Mouse (Mus musculus) limb, embryonic 14.5 days (tissue): ENCODE data around the gene Gsg1l. TPM values are rescaled to one million over a fixed set of nuclear protein-coding genes. Genes with fewer than 3 reads are reported as not detected.

Experiments used
- ATAC-seq: fragments of 200-750 bp; cut with Nextera tagmentation; 2 replicates; pipeline ENCODE4 v1.8.0; 2017; ENCODE audit warnings: low read depth, moderate number of reproducible peaks, moderate TSS enrichment; ENCODE audit not compliant: low FRiP score
- DNase-seq: peaks from one replicate; pipeline ENCODE4 v3.0.0-alpha.2; 2015; ENCODE audit warnings: low spot score
- H3K27ac ChIP-seq: fragments of 300-500 bp; sonication (generic); replicated peaks from 2 replicates; pipeline ENCODE4 v1.5.1; 2014; ENCODE audit warnings: low read depth, mild to moderate bottlenecking, low read length, moderate library complexity, mixed read lengths
- H3K27me3 ChIP-seq: fragments of 300-500 bp; sonication (generic); 2 replicates; pipeline ENCODE4 v1.6.1; 2014; ENCODE audit warnings: low read length, mixed read lengths; ENCODE audit not compliant: control insufficient read depth, insufficient read depth
- H3K36me3 ChIP-seq: fragments of 300-500 bp; sonication (generic); 2 replicates; pipeline ENCODE4 v1.6.1; 2014; ENCODE audit warnings: mild to moderate bottlenecking, low read length, moderate library complexity, mixed read lengths; ENCODE audit not compliant: control insufficient read depth, insufficient read depth
- H3K4me1 ChIP-seq: fragments of 300-500 bp; sonication (generic); 2 replicates; pipeline ENCODE4 v1.6.1; 2014; ENCODE audit warnings: antibody characterized with exemption, low read length, mixed read lengths; ENCODE audit not compliant: control insufficient read depth, insufficient read depth
- H3K4me2 ChIP-seq: fragments of 300-500 bp; sonication (generic); replicated peaks from 2 replicates; pipeline ENCODE4 v1.6.1; 2014; ENCODE audit warnings: low read depth, mild to moderate bottlenecking, low read length, moderate library complexity; ENCODE audit not compliant: severe bottlenecking
- H3K4me3 ChIP-seq: fragments of 300-500 bp; sonication (generic); replicated peaks from 2 replicates; pipeline ENCODE4 v1.5.1; 2014; ENCODE audit warnings: low read length
- H3K9ac ChIP-seq: fragments of 300-500 bp; sonication (generic); 2 replicates; pipeline ENCODE4 v1.6.1; 2014; ENCODE audit warnings: mild to moderate bottlenecking, low read depth, low read length, moderate library complexity; ENCODE audit not compliant: severe bottlenecking
- H3K9me3 ChIP-seq: fragments of 300-500 bp; sonication (generic); 2 replicates; pipeline ENCODE4 v1.6.1; 2016; ENCODE audit warnings: low read length; ENCODE audit not compliant: control insufficient read depth
- POLR2A ChIP-seq: fragments of 200-500 bp; IDR thresholded peaks from 2 replicates; pipeline ENCODE4 v1.8.0; 2012; ENCODE audit warnings: inconsistent platforms, mild to moderate bottlenecking, moderate library complexity, borderline replicate concordance; ENCODE audit not compliant: insufficient read depth, insufficient read length; ENCODE audit errors: extremely low read depth
- WGBS: fragments of 180-500 bp; shearing (Covaris S2); extraction: QIAGEN DNeasy Blood & Tissue Kit; methylation state at CpG from one replicate; pipeline ENCODE4 v1.1.7; 2014; 5-methylcytosine and 5-hydroxymethylcytosine counted together
- polyA plus RNA-seq, 2 experiments: library from polyadenylated mRNA; depleted of rRNA in 1 of 2; stranded (reverse) in 1 of 2; unstranded in 1 of 2; fragments of >200 nt; fragmentation: Nextera tagmentation in 1 of 2; extraction: Ambion mirVana in 1 of 2; gene quantifications; 2 replicates each; pipeline versions ENCODE4 v1.2.1 to v1.2.3; 2012 to 2014

The Gsg1l gene
- polyA plus RNA-seq, 2 experiments = 2.4 to 4.3 TPM

DNA sequence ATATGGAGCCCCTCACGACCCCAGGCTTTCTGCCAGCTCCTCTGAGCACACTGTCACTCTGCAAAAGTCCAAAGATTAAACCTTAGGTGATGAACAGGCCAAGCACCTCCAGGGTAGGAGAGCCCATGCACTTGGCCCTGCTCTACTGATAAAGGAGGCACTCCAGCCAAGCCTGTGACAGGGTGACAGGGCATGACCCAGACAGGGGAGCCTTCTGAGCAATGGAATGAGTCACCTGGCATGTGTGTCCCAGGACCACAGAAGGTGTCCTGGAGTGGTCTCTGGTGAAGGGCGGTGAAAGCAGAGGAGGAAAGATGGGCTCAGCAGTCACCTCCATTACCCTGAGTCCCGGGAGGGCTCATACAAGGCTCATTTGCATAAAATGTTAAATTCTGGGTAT lies 222.6 kb downstream of the Gsg1l start:
- TF ChIP-seq POLR2A = no peak
- Histone ChIP-seq H3K4me3 (no peak overlapping the region), H3K9me3 (no peaks in the 10 kb centered on the region), H3K27ac (no peak overlapping the region), H3K27me3 (no peaks in the 10 kb centered on the region), H3K4me1 (no peaks in the 10 kb centered on the region), H3K4me2 (no peak overlapping the region), H3K36me3 (0 out of 2 replicates have a peak, but pooled peaks cover 3% of the 10 kb centered on the region), H3K9ac (no peak overlapping the region)
- no peak for ATAC-seq
- 66% methylated on average over 3 of the region's 3 CpGs for WGBS
- DNase-seq = no peak

DNA sequence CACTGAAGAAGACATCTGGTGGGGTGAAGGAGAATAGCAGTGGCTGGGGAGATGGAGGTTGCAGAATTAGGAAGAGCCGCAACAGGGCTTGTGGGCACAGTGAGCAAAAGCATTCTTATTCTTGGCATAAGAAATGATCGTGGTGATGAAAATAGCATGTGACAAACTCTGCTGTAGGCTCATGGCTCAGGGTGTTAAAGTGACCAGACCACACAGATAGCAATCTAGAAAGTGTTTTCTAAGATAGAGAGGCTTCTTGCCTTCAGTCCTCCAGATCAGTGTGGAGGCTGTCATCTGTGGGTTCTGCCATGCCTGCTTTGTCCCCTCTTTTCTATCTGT lies 234.7 kb downstream of the Gsg1l start:
- no peak for DNase-seq
- Histone ChIP-seq H3K4me3 (no peak overlapping the region), H3K9ac (no peak overlapping the region), H3K27ac (no peak overlapping the region), H3K36me3 (peaks cover 10% of the 10 kb centered on the region), H3K27me3 (no peaks in the 10 kb centered on the region), H3K4me2 (no peak overlapping the region), H3K4me1 (no peaks in the 10 kb centered on the region), H3K9me3 (no peaks in the 10 kb centered on the region)
- no peak for TF ChIP-seq POLR2A
- ATAC-seq = no peak
- WGBS = 96% methylated on average over 2 of the region's 2 CpGs

DNA sequence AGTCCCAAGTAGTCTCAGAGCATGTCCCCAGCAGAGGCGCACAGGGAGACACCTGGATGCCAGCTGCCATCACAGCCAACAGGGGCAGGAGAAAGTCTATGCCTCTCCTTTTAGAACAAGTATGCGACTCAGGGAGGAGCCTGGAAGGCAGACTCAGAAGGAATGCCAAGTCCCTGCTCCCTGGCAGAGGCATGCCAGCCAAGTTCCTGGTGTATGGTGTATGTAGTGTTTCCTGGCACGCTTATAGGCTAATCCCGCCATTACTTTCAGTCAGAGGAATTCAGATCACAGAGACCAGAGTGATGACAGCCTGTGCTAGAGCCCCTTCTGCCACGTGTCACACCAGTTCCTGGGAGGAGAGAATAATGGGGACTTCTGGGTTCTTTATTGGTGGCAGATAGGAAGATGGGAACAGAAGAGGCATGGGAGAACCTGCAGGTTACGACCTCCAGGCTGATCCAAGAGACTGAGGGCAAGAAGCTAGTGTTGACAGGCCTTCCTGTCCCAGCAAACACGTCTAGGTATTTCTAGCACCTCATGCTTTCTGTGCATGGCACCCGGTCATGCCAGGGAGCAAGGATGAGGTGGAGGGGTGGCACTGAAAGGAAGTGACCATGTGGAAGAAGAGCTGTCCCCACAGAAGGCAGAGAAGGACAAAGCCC lies 235.2 kb downstream of the Gsg1l start:
- no peaks in the 10 kb centered on the region for H3K4me1 ChIP-seq
- DNase-seq (peak; percentile 12), ATAC-seq (no peak)
- no peak overlapping the region for H3K4me3 ChIP-seq
- no peak for TF ChIP-seq POLR2A
- H3K27ac ChIP-seq = no peak overlapping the region
- H3K4me2 ChIP-seq = no peak overlapping the region
- H3K9me3 ChIP-seq = no peaks in the 10 kb centered on the region
- WGBS = 75% methylated on average over 8 of the region's 8 CpGs
- no peak overlapping the region for H3K9ac ChIP-seq
- H3K27me3 ChIP-seq = no peaks in the 10 kb centered on the region
- peaks cover 10% of the 10 kb centered on the region for H3K36me3 ChIP-seq

DNA sequence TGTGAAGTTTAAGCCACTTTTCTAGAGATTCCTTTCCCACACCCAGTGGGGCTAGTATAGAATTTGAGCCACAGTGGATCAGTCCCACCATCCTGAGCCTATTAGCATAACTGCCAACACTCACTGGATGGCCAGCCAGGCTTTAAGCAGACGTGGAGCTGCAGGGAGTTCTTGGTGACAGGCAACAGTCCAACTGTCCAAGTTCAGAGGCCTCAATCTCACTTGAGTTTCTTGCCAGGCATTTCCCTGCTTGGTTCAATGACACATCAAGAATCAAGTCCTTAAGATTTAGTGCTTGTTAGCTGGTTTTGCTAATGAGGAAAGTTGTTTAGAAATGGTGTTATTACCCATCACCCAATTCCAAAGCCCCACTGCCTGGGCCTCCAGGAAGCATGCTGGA lies 236.6 kb downstream of the Gsg1l start:
- Histone ChIP-seq H3K27ac (no peak overlapping the region), H3K4me3 (no peak overlapping the region), H3K9me3 (no peaks in the 10 kb centered on the region), H3K9ac (no peak overlapping the region), H3K4me1 (no peaks in the 10 kb centered on the region), H3K4me2 (no peak overlapping the region), H3K36me3 (peaks cover 6% of the 10 kb centered on the region), H3K27me3 (no peaks in the 10 kb centered on the region)
- ATAC-seq = no peak
- DNase-seq = no peak
- WGBS = 50% methylated on average over 1 of the region's 1 CpGs
- TF ChIP-seq POLR2A = no peak

DNA sequence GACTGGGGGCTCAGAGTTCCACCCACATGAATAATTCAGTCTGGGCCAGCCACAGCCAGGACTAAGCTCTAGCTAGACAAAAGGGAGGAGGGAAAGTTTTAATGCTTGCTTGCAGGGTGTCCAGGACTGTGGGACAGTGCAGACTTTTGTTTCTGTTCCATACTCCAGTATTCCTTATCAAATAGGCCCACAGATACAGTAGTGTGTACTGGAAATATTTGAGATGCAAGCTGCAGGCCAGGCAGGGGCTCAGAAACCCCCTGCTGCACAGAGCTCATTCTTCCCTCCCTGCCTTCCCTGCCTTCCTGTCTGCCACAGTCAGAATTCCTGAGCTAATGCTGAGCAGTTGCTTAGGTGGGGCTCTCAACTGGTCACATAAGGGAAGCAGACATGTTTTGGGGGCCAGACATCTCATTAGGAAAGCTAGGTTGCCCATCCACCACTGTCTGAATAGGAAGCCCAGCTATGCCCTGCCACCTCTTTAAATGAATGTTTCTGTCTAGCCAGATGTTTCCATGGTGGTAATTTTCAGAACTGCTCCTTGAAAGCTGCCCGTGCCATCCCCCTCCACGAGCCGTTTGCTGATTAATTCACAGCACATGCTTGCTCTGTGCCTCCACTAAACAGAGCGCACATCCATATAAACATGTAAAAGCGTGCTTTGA lies 244.0 kb downstream of the Gsg1l start:
- peak overlapping the region; percentile 54; the same call in 1 of the 2 replicates for H3K27ac ChIP-seq
- peak; percentile 65 for ATAC-seq
- H3K9ac ChIP-seq = no peak overlapping the region
- H3K4me2 ChIP-seq = no peak overlapping the region
- peak; percentile 20 for DNase-seq
- H3K4me1 ChIP-seq = peaks cover 17% of the 10 kb centered on the region
- TF ChIP-seq POLR2A = no peak
- H3K27me3 ChIP-seq = no peaks in the 10 kb centered on the region
- H3K4me3 ChIP-seq = no peak overlapping the region
- no peaks in the 10 kb centered on the region for H3K9me3 ChIP-seq
- H3K36me3 ChIP-seq = no peaks in the 10 kb centered on the region; the same call in 1 of the 2 replicates
- WGBS = 18% methylated on average over 5 of the region's 5 CpGs
